18 mouse cellular contexts compared by ENCODE assay signal in the genomic region with DNA sequence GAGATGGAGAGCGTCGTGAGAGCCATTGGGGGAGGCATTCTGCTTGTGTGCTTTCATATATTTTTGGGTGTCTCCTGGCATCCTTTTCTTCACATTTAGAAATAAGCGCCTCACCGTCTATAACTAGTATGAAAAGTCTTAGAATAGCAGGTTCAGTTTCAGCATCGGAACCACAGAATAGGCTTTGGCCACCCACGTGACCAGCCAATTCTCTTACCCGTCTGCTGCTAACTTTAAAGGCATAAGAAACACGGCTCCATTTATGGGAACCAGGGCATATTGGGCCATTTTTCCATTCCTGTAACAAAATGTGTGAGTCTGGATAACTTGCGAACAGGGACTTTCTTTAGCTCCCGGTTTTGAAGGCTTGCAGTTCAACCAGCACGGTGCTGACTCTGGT.
"Had no signal": no experiment of that assay in that cellular context is flagged by ENCODE, and none has a peak within 500 bp of the region (broad histone marks: within the 10 kb centered on the region; RNA-seq: fewer than 3 reads in every experiment).

No protein-coding gene starts in this region.

- DNase-seq: cerebellum, adult 2 months; cerebellum, adult 8-10 months; cerebellum, adult 9-10 months; cerebellum, adult 9-11 months; cerebellum, postnatal 10 days; cerebellum, postnatal 14 days; cerebellum, postnatal 25 days; cerebellum, postnatal 36 days; embryo, embryonic 11 days; forebrain, postnatal 0 days; gastrocnemius, adult 2 months; gastrocnemius, postnatal 10 days; gastrocnemius, postnatal 14 days; gastrocnemius, postnatal 25 days; gastrocnemius, postnatal 36 days; heart, adult 11 months; heart, adult 18-20 months; heart, adult 2 months had no signal
